ENCODE assay signal across 8 mouse cellular contexts in the genomic region with DNA sequence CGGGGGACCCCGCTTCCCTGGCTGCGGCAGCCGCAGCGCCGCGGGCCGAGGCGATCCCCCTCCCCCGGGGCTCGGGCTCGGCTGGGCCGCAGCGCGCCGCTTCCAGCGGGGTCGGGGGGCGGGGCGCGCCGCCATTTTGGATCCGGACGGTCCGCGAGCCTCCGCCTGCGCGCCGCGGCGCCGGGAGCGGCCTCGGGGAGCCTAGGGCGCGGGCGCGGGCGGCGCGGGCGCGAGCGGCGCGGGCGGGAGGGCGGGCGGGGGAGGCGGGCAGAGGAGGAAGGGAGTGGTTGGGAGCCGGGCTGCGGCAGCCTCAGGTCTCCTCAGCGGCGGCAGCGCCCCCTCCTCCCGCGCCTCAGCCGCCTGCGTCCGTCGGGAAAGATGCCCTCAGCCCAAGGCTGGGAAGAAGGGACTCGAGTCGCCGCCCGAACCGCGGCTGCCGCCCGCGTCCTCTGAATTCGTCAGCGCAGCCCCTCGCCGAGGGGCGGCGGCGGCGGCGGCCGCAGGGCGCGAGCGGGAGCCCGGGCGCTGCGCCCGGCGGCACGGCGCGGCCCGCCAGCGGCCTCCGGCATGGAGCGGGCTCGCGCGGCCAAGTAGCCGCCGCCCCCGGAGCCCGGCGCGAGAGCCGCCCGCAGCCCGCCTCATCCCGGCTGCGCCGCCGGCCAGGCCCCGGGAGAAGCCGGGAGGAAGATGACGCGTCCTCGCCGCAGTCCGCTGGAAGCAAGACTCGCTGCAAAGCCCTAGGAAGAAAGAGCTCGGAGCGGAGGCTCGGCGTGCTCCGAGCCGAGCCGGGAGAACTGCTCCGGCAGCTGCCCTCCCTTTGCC. TPM values are rescaled to one million over a fixed set of nuclear protein-coding genes. Genes with fewer than 3 reads are reported as not detected.
DNase-seq lines count a peak whose midpoint lies in the region; ATAC-seq and TF ChIP-seq lines count a peak whose summit lies in the region.

Gene Cdc42bpa (plus strand): TSS at position 752 of the 822 bp plus-strand sequence.

- peak; percentile 70 for DNase-seq in adipocyte (ENCODE audit: low spot score)
- peak; percentile 77 for DNase-seq in embryo, embryonic 10 days (ENCODE audit: low spot score)
- DNase-seq in gastrocnemius, postnatal 10 days = peak; percentile 86
- peak; percentile 94 for DNase-seq in hindbrain, postnatal 0 days (ENCODE audit: low spot score)
- peak; percentile 73 to 76 for DNase-seq in left cerebral cortex, adult 2 months (ENCODE audit: extremely low spot score in 1 of 2, low spot score in 2 of 2)
- peak; percentile 80 to 85 for DNase-seq in right cerebral cortex, postnatal 10 days (ENCODE audit: low spot score in 2 of 2)
- peak; percentile 79 for DNase-seq in urinary bladder, postnatal 14 days (ENCODE audit: low spot score)

- no peaks in the 10 kb centered on the region for H3K27me3 ChIP-seq in hindbrain, postnatal 0 days (ENCODE audit: insufficient read depth, low read length)

- under 1% methylated on average over 52 of the region's 128 CpGs for WGBS in hindbrain, postnatal 0 days
- under 1% methylated on average over 83 of the region's 128 CpGs for WGBS in macrophage (ENCODE audit: missing documents)

- TF ChIP-seq CTCF in hindbrain, postnatal 0 days (IDR thresholded peaks at IDR 0.05; ENCODE audit: low read depth) = no peak
- TF ChIP-seq CTCF in left cerebral cortex, adult 2 months (IDR thresholded peaks at IDR 0.05) = no peak

- ATAC-seq in hindbrain, postnatal 0 days = peak; percentile 94

- peak within 1 kb of the TSS; percentile 77 for H3K4me2 ChIP-seq in hindbrain, postnatal 0 days (ENCODE audit: low read depth, low read length)

- no peaks in the 10 kb centered on the region for H3K36me3 ChIP-seq in hindbrain, postnatal 0 days (ENCODE audit: insufficient read depth, low read length)
- H3K36me3 ChIP-seq in macrophage (ENCODE audit: inconsistent target) = no peaks in the 10 kb centered on the region

- intact Hi-C loops in left cerebral cortex, adult 2 months (cut with DNase I) = loop anchor here (2.0 to 10.0 kb wide), 4 partner anchors 62 to 145 kb away; no protein-coding TSS in a partner anchor

- peak within 1 kb of the TSS; percentile 93 for H3K4me3 ChIP-seq in hindbrain, postnatal 0 days (ENCODE audit: low read length)
- peak within 1 kb of the TSS; percentile 91 for H3K4me3 ChIP-seq in left cerebral cortex, adult 2 months
- H3K4me3 ChIP-seq in macrophage (ENCODE audit: inconsistent target) = peak within 1 kb of the TSS; percentile 40

- H3K27ac ChIP-seq in hindbrain, postnatal 0 days = peak within 1 kb of the TSS; percentile 99
- peak within 1 kb of the TSS; percentile 97 for H3K27ac ChIP-seq in left cerebral cortex, adult 2 months
- H3K27ac ChIP-seq in macrophage = no peak within 1 kb of the TSS

- peaks cover 13% of the 10 kb centered on the region; the same call in 1 of the 2 replicates for H3K4me1 ChIP-seq in hindbrain, postnatal 0 days (ENCODE audit: insufficient read depth, low read length)

- no peaks in the 10 kb centered on the region for H3K9me3 ChIP-seq in hindbrain, postnatal 0 days (ENCODE audit: low read length)

- H3K79me2 ChIP-seq in macrophage (ENCODE audit: inconsistent target) = no peaks in the 10 kb centered on the region

- H3K9ac ChIP-seq in hindbrain, postnatal 0 days (replicated peaks; ENCODE audit: low read length) = peak within 1 kb of the TSS; percentile 99

RNA-seq across cellular contexts. Expression of gene Cdc42bpa, which starts in this region (rescaled TPM):
- total RNA-seq in gastrocnemius, postnatal 10 days (2021) = 10 to 100 TPM; 34.9 to 43.3 TPM
- total RNA-seq in hindbrain, postnatal 0 days (2014; rRNA removed) = 84.3 and 90.9 TPM in 2 replicates
- polyA plus RNA-seq in hindbrain, postnatal 0 days (2015; fragmentation: Nextera tagmentation; extraction: Ambion mirVana) = 29.1 and 36.1 TPM in 2 replicates
- 100 to 1,000 TPM; 261 TPM for total RNA-seq in left cerebral cortex, adult 2 months (2021)
- total RNA-seq in macrophage (2018; cell fraction: chromatin; rRNA removed) = 10 to 100 TPM; 13.1 to 56.4 (median 26.7) TPM
- 1 to 10 TPM; 1.4 to 4.6 (median 3.3) TPM for total RNA-seq in macrophage (2018; cell fraction: cytosol; rRNA removed)
- 10 to 100 TPM in 15 of 26 experiments, 1 to 10 TPM in 11; 5.4 to 27.4 (median 11.0) TPM for total RNA-seq in macrophage (2018; cell fraction: nucleus; rRNA removed)
- 1.2 to 3.6 TPM (median 3.3 TPM) in 3 replicates for polyA plus RNA-seq in macrophage (2018)

Comparison
In these comparisons a context has a peak if more than half of its experiments do, and no peak if none do; other contexts are left out.
1. H3K4me3 ChIP-seq: peak in every context shown above with its lines; median percentile 93 in hindbrain, postnatal 0 days; 91 in left cerebral cortex, adult 2 months; 40 in macrophage.